Mouse (Mus musculus) ES-E14 (cell line): ENCODE data around the gene Ddah2. TPM values are rescaled to one million over a fixed set of nuclear protein-coding genes. Genes with fewer than 3 reads are reported as not detected.

Experiments used
- DNase-seq: peaks from one replicate; pipeline ENCODE4 v3.0.0-alpha.2; 2013; ENCODE audit warnings: low read depth, low spot score
- H3K27ac ChIP-seq: 2 replicates; pipeline ENCODE4 v1.5.1; 2012; ENCODE audit warnings: low read depth, mild to moderate bottlenecking, low read length, moderate library complexity, mixed read lengths; ENCODE audit not compliant: poor library complexity, insufficient read depth, severe bottlenecking
- H3K36me3 ChIP-seq: 2 replicates; pipeline ENCODE4 v1.6.1; 2012; ENCODE audit warnings: mild to moderate bottlenecking, low read length, moderate library complexity, mixed read lengths; ENCODE audit not compliant: control insufficient read depth, poor library complexity, insufficient read depth, severe bottlenecking
- H3K4me1 ChIP-seq, 2 experiments: fragments of 150-350 bp in 1 of 2; sonication (generic) in 1 of 2; 2 replicates each; pipeline ENCODE4 v1.6.1; 2012; ENCODE audit warnings: low read length in 2 of 2, mild to moderate bottlenecking in 1 of 2, mixed read lengths in 1 of 2; ENCODE audit not compliant: control insufficient read depth in 2 of 2, insufficient read depth in 2 of 2, poor library complexity in 1 of 2
- H3K4me3 ChIP-seq, 2 experiments: fragments of 150-350 bp in 1 of 2; sonication (generic) in 1 of 2; 2 replicates each; pipeline ENCODE4 v1.5.1; 2012; ENCODE audit warnings: low read length in 2 of 2, low read depth in 1 of 2, mild to moderate bottlenecking in 1 of 2, mixed read lengths in 1 of 2; ENCODE audit not compliant: insufficient read depth in 1 of 2, poor library complexity in 1 of 2, severe bottlenecking in 1 of 2
- H3K9ac ChIP-seq: 2 replicates; pipeline ENCODE4 v1.6.1; 2012; ENCODE audit warnings: low read depth, mild to moderate bottlenecking, low read length, mixed read lengths; ENCODE audit not compliant: poor library complexity, insufficient read depth, severe bottlenecking
- H3K9me3 ChIP-seq: fragments of 150-350 bp; sonication (generic); 2 replicates; pipeline ENCODE4 v1.6.1; 2012; ENCODE audit warnings: low read depth, mild to moderate bottlenecking, low read length; ENCODE audit not compliant: control insufficient read depth, insufficient read depth
- CHD2 ChIP-seq: IDR thresholded peaks from 2 replicates; pipeline ENCODE4 v1.6.1; 2014; ENCODE audit warnings: mild to moderate bottlenecking, low read depth, low read length, inconsistent platforms
- HCFC1 ChIP-seq: IDR thresholded peaks from 2 replicates; pipeline ENCODE4 v1.6.1; 2012; ENCODE audit warnings: low read length, inconsistent platforms, borderline replicate concordance; ENCODE audit not compliant: insufficient read depth
- MAFK ChIP-seq: IDR thresholded peaks from 2 replicates; pipeline ENCODE4 v1.6.1; 2014; ENCODE audit warnings: mild to moderate bottlenecking, low read depth, low read length, inconsistent platforms; ENCODE audit not compliant: insufficient read depth
- ZC3H11A ChIP-seq: IDR thresholded peaks from 2 replicates; pipeline ENCODE4 v1.6.1; 2012; ENCODE audit warnings: low read depth, mild to moderate bottlenecking, inconsistent platforms, low read length, borderline replicate concordance
- ZNF384 ChIP-seq: IDR thresholded peaks from 2 replicates; pipeline ENCODE4 v1.6.1; 2012; ENCODE audit warnings: low read depth, low read length, inconsistent platforms
- in situ Hi-C, 2 experiments: fragments of 600-800 bp; cut with MboI; formaldehyde crosslinking; loops; one replicate each; pipeline ENCODE4 v1.15.1; 2025; ENCODE audit warnings: low sequenced_read_pairs in 2 of 2, inconsistent platforms in 1 of 2; ENCODE audit not compliant: unreplicated experiment in 2 of 2
- total RNA-seq: library from RNA; depleted of rRNA; stranded (reverse); fragments of 300-350 nt; gene quantifications from 2 replicates; pipeline ENCODE4 v1.2.3, GENCODE M21; 2012

Gene Ddah2
- total RNA-seq, 1 experiment: 45.0 TPM

GRCm38 (mm10) chr17:35023756-35024155, 35.1 kb upstream of the Ddah2 start:
- in situ Hi-C loops: loop anchor here in 1 of 2 experiments (25.0 kb wide), 1 partner anchor 89 kb away; the partner anchor contains the start of genes Csnk2b, Gpank1, Ly6g5b and Ly6g5c
- TF ChIP-seq ZNF384 (no peak), HCFC1 (no peak), CHD2 (no peak), ZC3H11A (no peak), MAFK (no peak)

DNA sequence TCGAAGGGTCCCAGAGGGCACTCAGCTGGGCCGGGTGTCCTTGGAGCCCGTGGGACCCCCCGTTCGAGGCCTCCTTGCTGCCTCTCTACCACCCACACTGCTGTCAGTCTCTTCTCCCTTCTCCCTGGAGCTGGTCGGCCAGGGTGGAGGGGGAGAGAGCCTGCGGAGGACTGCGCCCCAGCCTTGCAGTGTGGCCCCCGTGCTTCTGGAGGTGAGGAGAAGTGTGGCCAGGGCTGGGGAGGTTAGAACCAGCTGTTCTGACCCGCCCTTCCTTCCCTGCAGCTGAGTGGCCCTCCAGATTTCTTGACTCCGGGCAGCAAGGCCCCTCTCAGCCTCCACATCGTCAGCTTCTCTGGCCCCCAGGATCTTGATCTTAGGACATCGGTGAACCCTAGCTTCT, 34.6 kb upstream of the Ddah2 start:
- Histone ChIP-seq H3K36me3 (no peaks in the 10 kb centered on the region), H3K27ac (no peak overlapping the region), H3K4me3 (no peak overlapping the region), H3K9me3 (no peaks in the 10 kb centered on the region), H3K4me1 (peaks cover 2 to 26% of the 10 kb centered on the region in 2 experiments; a peak in 3 of 4 replicates), H3K9ac (no peak overlapping the region)
- DNase-seq: no peak
- TF ChIP-seq MAFK: no peak
- TF ChIP-seq HCFC1: no peak
- TF ChIP-seq ZNF384: no peak
- no peak for TF ChIP-seq ZC3H11A
- TF ChIP-seq CHD2: no peak
- in situ Hi-C loops: loop anchor here in 1 of 2 experiments (25.0 kb wide), 1 partner anchor 88 kb away; the partner anchor contains the start of genes Csnk2b, Gpank1, Ly6g5b and Ly6g5c

More at GRCm38 (mm10) chr17:35023756-35024155, 35.1 kb upstream of the Ddah2 start:
- H3K4me1 ChIP-seq: peaks cover 2 to 24% of the 10 kb centered on the region in 2 experiments; a peak in 3 of 4 replicates
- H3K9ac ChIP-seq: no peak overlapping the region
- no peak for DNase-seq
- H3K27ac ChIP-seq: no peak overlapping the region
- no peak overlapping the region for H3K4me3 ChIP-seq
- H3K36me3 ChIP-seq: no peaks in the 10 kb centered on the region
- no peaks in the 10 kb centered on the region for H3K9me3 ChIP-seq

- H3K36me3 ChIP-seq: no peaks in the 10 kb centered on the region
- no peaks in the 10 kb centered on the region for H3K9me3 ChIP-seq
- TF ChIP-seq ZNF384 (no peak), CHD2 (no peak)
- H3K4me3 ChIP-seq: no peak overlapping the region
- H3K4me1 ChIP-seq: peaks cover 2 to 28% of the 10 kb centered on the region in 2 experiments; a peak in 3 of 4 replicates
- H3K27ac ChIP-seq: no peak overlapping the region
- no peak overlapping the region for H3K9ac ChIP-seq
- in situ Hi-C loops: loop anchor here in 1 of 2 experiments (25.0 kb wide), 1 partner anchor 87 kb away; the partner anchor contains the start of genes Csnk2b, Gpank1, Ly6g5b and Ly6g5c
- DNase-seq: no peak
These were observed 33.9 kb upstream of the Ddah2 start for GRCm38 (mm10) chr17:35024691-35025488.

- TF ChIP-seq HCFC1: no peak
- TF ChIP-seq CHD2: no peak
- no peak for TF ChIP-seq MAFK
- TF ChIP-seq ZC3H11A: no peak
- no peak for TF ChIP-seq ZNF384
- no peak overlapping the region for H3K27ac ChIP-seq
- in situ Hi-C loops: no loop called here
- no peak for DNase-seq
- no peak overlapping the region for H3K4me3 ChIP-seq
- H3K9ac ChIP-seq: no peak overlapping the region
- H3K9me3 ChIP-seq: no peaks in the 10 kb centered on the region
- no peaks in the 10 kb centered on the region for H3K36me3 ChIP-seq
- H3K4me1 ChIP-seq: peaks cover 2 to 35% of the 10 kb centered on the region in 2 experiments; a peak in 3 of 4 replicates
These were observed 32.6 kb upstream of the Ddah2 start for GRCm38 (mm10) chr17:35026206-35026605.
